Mouse (Mus musculus) stomach, postnatal 0 days (tissue): ENCODE results near the gene Psmd8.

Experiments used
- CTCF ChIP-seq: IDR thresholded peaks from 2 replicates; pipeline ENCODE4 v1.5.1; 2016; ENCODE audit warnings: antibody characterized with exemption, low read depth, mild to moderate bottlenecking, moderate library complexity
- EP300 ChIP-seq: optimal IDR thresholded peaks from 2 replicates; pipeline ENCODE3; 2016; ENCODE audit warnings: antibody characterized with exemption

DNA sequence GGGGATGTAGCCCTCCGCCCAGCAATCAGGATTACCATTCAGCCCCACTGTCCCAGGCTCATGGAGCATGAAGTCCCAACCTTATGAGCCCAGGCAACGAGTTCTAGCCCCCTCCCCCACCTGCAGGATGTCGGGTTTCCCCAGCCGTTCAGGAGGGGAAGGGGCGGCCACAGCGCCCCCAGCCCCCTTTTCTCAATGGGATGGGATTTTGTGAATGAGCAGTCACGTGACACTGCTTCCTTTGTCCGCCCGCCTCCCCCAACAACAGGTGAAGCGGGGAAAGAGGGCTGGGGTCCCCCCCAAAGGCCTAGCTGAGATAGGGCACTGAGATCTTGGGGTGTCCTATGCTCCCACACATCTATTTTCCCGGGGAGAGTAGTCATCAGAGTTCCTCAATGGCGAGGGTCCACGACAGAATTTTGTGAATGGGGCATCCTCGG, 11.7 kb downstream of the Psmd8 start:
- TF ChIP-seq CTCF: no peak
- no peak for TF ChIP-seq EP300
